Mouse (Mus musculus): ENCODE data around the gene Etv4.

Etv4 gene

GRCm38 (mm10) chr11:101785143-101785851 lies at the start of gene Etv4:
TSS of gene Etv4 (minus strand) at chr11:101785371.
- Histone ChIP-seq H3K4me3 (replicated peaks; ENCODE audit: low read length) (peak within 1 kb of the TSS; percentile 88), H3K27me3 (ENCODE audit: insufficient read depth, low read length) (peaks cover 21% of the 10 kb centered on the region), H3K4me1 (replicated peaks; ENCODE audit: low read depth, low read length) (peaks cover 80% of the 10 kb centered on the region), H3K36me3 (ENCODE audit: insufficient read depth, low read length) (peaks cover 17% of the 10 kb centered on the region; the same call in 1 of the 2 replicates), H3K9me3 (ENCODE audit: low read length) (no peaks in the 10 kb centered on the region)
- TF ChIP-seq NANOG (IDR thresholded peaks at IDR 0.05; ENCODE audit: borderline replicate concordance, low read length) = no peak
- no peak for TF ChIP-seq POU5F1 (IDR thresholded peaks at IDR 0.05; ENCODE audit: borderline replicate concordance, low read length)
- TF ChIP-seq CTCF (conservative IDR thresholded peaks at IDR 0.05; ENCODE audit: low read length) = no peak

GRCm38 (mm10) chr11:101832001-101832400 lies 46.8 kb upstream of the Etv4 start:
- Histone ChIP-seq H3K4me3 (replicated peaks; ENCODE audit: low read length) (no peak overlapping the region), H3K27me3 (ENCODE audit: insufficient read depth, low read length) (no peaks in the 10 kb centered on the region), H3K36me3 (ENCODE audit: insufficient read depth, low read length) (no peaks in the 10 kb centered on the region), H3K9me3 (ENCODE audit: low read length) (no peaks in the 10 kb centered on the region), H3K4me1 (replicated peaks; ENCODE audit: low read depth, low read length) (peaks cover 5% of the 10 kb centered on the region)
- no peak for TF ChIP-seq POU5F1 (IDR thresholded peaks at IDR 0.05; ENCODE audit: borderline replicate concordance, low read length)
- TF ChIP-seq CTCF (conservative IDR thresholded peaks at IDR 0.05; ENCODE audit: low read length) = no peak
- no peak for TF ChIP-seq NANOG (IDR thresholded peaks at IDR 0.05; ENCODE audit: borderline replicate concordance, low read length)

- Histone ChIP-seq H3K36me3 (ENCODE audit: insufficient read depth, low read length) (no peaks in the 10 kb centered on the region), H3K4me3 (replicated peaks; ENCODE audit: low read length) (no peak overlapping the region), H3K9me3 (ENCODE audit: low read length) (no peaks in the 10 kb centered on the region), H3K4me1 (replicated peaks; ENCODE audit: low read depth, low read length) (peaks cover 5% of the 10 kb centered on the region), H3K27me3 (ENCODE audit: insufficient read depth, low read length) (no peaks in the 10 kb centered on the region)
- TF ChIP-seq POU5F1 (IDR thresholded peaks at IDR 0.05; ENCODE audit: borderline replicate concordance, low read length) (no peak), CTCF (conservative IDR thresholded peaks at IDR 0.05; ENCODE audit: low read length) (no peak), NANOG (IDR thresholded peaks at IDR 0.05; ENCODE audit: borderline replicate concordance, low read length) (no peak)
These were observed 45.4 kb upstream of the Etv4 start for GRCm38 (mm10) chr11:101830616-101831015.

GRCm38 (mm10) chr11:101830112-101830511 lies 44.9 kb upstream of the Etv4 start:
- Histone ChIP-seq H3K4me1 (replicated peaks; ENCODE audit: low read depth, low read length) (peaks cover 5% of the 10 kb centered on the region), H3K4me3 (replicated peaks; ENCODE audit: low read length) (no peak overlapping the region), H3K27me3 (ENCODE audit: insufficient read depth, low read length) (no peaks in the 10 kb centered on the region), H3K36me3 (ENCODE audit: insufficient read depth, low read length) (no peaks in the 10 kb centered on the region), H3K9me3 (ENCODE audit: low read length) (no peaks in the 10 kb centered on the region)
- TF ChIP-seq POU5F1 (IDR thresholded peaks at IDR 0.05; ENCODE audit: borderline replicate concordance, low read length) (no peak), CTCF (conservative IDR thresholded peaks at IDR 0.05; ENCODE audit: low read length) (no peak), NANOG (IDR thresholded peaks at IDR 0.05; ENCODE audit: borderline replicate concordance, low read length) (no peak)

GRCm38 (mm10) chr11:101828718-101829117 lies 43.5 kb upstream of the Etv4 start:
- no peaks in the 10 kb centered on the region for H3K36me3 ChIP-seq (ENCODE audit: insufficient read depth, low read length)
- H3K9me3 ChIP-seq (ENCODE audit: low read length) = no peaks in the 10 kb centered on the region
- no peaks in the 10 kb centered on the region for H3K27me3 ChIP-seq (ENCODE audit: insufficient read depth, low read length)
- peaks cover 5% of the 10 kb centered on the region for H3K4me1 ChIP-seq (replicated peaks; ENCODE audit: low read depth, low read length)
- TF ChIP-seq NANOG (IDR thresholded peaks at IDR 0.05; ENCODE audit: borderline replicate concordance, low read length) (no peak), CTCF (conservative IDR thresholded peaks at IDR 0.05; ENCODE audit: low read length) (no peak), POU5F1 (IDR thresholded peaks at IDR 0.05; ENCODE audit: borderline replicate concordance, low read length) (no peak)
- no peak overlapping the region for H3K4me3 ChIP-seq (replicated peaks; ENCODE audit: low read length)

DNA sequence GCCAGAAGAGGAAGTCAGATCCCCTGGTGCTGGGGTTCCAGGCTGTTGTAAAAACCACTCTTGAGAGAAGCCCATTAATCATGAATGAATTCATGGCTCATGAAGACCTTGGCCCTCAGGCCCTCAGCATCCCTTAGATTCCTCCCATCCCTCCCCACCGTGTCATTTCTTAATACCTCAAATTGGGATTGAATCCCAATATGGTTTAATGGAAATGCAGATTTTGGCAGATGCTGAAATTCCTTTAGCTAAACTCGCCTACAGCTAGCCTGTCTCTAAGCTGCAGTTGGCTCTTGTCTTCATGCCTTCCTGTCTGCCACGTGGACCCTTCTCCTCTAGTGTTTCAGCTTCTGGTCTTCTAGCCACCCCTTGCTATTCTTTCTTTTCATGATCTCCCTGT lies 38.0 kb upstream of the Etv4 start:
- no peaks in the 10 kb centered on the region for H3K27me3 ChIP-seq (ENCODE audit: insufficient read depth, low read length)
- no peaks in the 10 kb centered on the region for H3K9me3 ChIP-seq (ENCODE audit: low read length)
- peaks cover 14% of the 10 kb centered on the region for H3K4me1 ChIP-seq (replicated peaks; ENCODE audit: low read depth, low read length)
- H3K36me3 ChIP-seq (ENCODE audit: insufficient read depth, low read length) = no peaks in the 10 kb centered on the region
- H3K4me3 ChIP-seq (replicated peaks; ENCODE audit: low read length) = no peak overlapping the region
- TF ChIP-seq CTCF (conservative IDR thresholded peaks at IDR 0.05; ENCODE audit: low read length) (no peak), POU5F1 (IDR thresholded peaks at IDR 0.05; ENCODE audit: borderline replicate concordance, low read length) (no peak), NANOG (IDR thresholded peaks at IDR 0.05; ENCODE audit: borderline replicate concordance, low read length) (no peak)

- Histone ChIP-seq H3K36me3 (ENCODE audit: insufficient read depth, low read length) (no peaks in the 10 kb centered on the region), H3K4me1 (replicated peaks; ENCODE audit: low read depth, low read length) (peaks cover 14% of the 10 kb centered on the region), H3K4me3 (replicated peaks; ENCODE audit: low read length) (peak overlapping the region; percentile 14; the same call in 1 of the 2 replicates), H3K9me3 (ENCODE audit: low read length) (no peaks in the 10 kb centered on the region), H3K27me3 (ENCODE audit: insufficient read depth, low read length) (no peaks in the 10 kb centered on the region)
- no peak for TF ChIP-seq NANOG (IDR thresholded peaks at IDR 0.05; ENCODE audit: borderline replicate concordance, low read length)
- TF ChIP-seq CTCF (conservative IDR thresholded peaks at IDR 0.05; ENCODE audit: low read length) = no peak
- no peak for TF ChIP-seq POU5F1 (IDR thresholded peaks at IDR 0.05; ENCODE audit: borderline replicate concordance, low read length)
These were observed 35.7 kb upstream of the Etv4 start for GRCm38 (mm10) chr11:101820899-101821298.

GRCm38 (mm10) chr11:101819853-101820252 lies 34.7 kb upstream of the Etv4 start:
- Histone ChIP-seq H3K27me3 (ENCODE audit: insufficient read depth, low read length) (no peaks in the 10 kb centered on the region), H3K36me3 (ENCODE audit: insufficient read depth, low read length) (no peaks in the 10 kb centered on the region), H3K9me3 (ENCODE audit: low read length) (no peaks in the 10 kb centered on the region), H3K4me3 (replicated peaks; ENCODE audit: low read length) (no peak overlapping the region), H3K4me1 (replicated peaks; ENCODE audit: low read depth, low read length) (peaks cover 24% of the 10 kb centered on the region)
- TF ChIP-seq POU5F1 (IDR thresholded peaks at IDR 0.05; ENCODE audit: borderline replicate concordance, low read length) (no peak), NANOG (IDR thresholded peaks at IDR 0.05; ENCODE audit: borderline replicate concordance, low read length) (no peak), CTCF (conservative IDR thresholded peaks at IDR 0.05; ENCODE audit: low read length) (peak; percentile 97)

All from E14TG2a.4 (cell line).